Mouse (Mus musculus) olfactory bulb, adult 2 months (tissue): ENCODE measurements around the gene Gm13078. TPM values are rescaled to one million over a fixed set of nuclear protein-coding genes. Genes with fewer than 3 reads are reported as not detected.

Experiments used
- H3K27ac ChIP-seq: fragments of 200-500 bp; 2 replicates; pipeline ENCODE4 v1.5.1; 2012; ENCODE audit warnings: low read depth, low read length; ENCODE audit not compliant: insufficient read depth
- H3K4me1 ChIP-seq: fragments of 200-500 bp; 2 replicates; pipeline ENCODE4 v1.6.1; 2012; ENCODE audit warnings: low read length; ENCODE audit not compliant: control insufficient read depth, insufficient read depth
- H3K4me3 ChIP-seq: fragments of 200-500 bp; 2 replicates; pipeline ENCODE4 v1.5.1; 2012; ENCODE audit warnings: mild to moderate bottlenecking, low read depth, low read length, moderate library complexity; ENCODE audit not compliant: insufficient read depth
- CTCF ChIP-seq: fragments of 200-500 bp; IDR thresholded peaks from 2 replicates; pipeline ENCODE4 v1.5.1; 2012; ENCODE audit warnings: low read depth, mild to moderate bottlenecking, low read length, moderate library complexity; ENCODE audit not compliant: insufficient read depth
- POLR2A ChIP-seq: fragments of 200-500 bp; IDR thresholded peaks from 2 replicates; pipeline ENCODE4 v1.6.1; 2012; ENCODE audit warnings: mild to moderate bottlenecking, low read depth, low read length, moderate library complexity; ENCODE audit not compliant: insufficient read depth
- WGBS: fragments of 180-500 bp; shearing (Covaris S2); methylation state at CpG from one replicate; pipeline ENCODE4 v1.1.7; 2018; 5-methylcytosine and 5-hydroxymethylcytosine counted together
- polyA plus RNA-seq: library from polyadenylated mRNA; stranded (reverse); fragments of >200 nt; gene quantifications from 2 replicates; pipeline ENCODE4 v1.2.4, GENCODE M21; 2012; ENCODE audit warnings: low replicate concordance; ENCODE audit not compliant: missing spikeins, insufficient read depth, insufficient read length

Gm13078 gene
- not detected in 2 replicates for polyA plus RNA-seq

- no peak within 1 kb of the TSS for H3K27ac ChIP-seq
- WGBS, result 87% methylated on average over 1 of the region's 1 CpGs
- H3K4me3 ChIP-seq, result no peak within 1 kb of the TSS
- no peak for TF ChIP-seq POLR2A
- no peak for TF ChIP-seq CTCF
- H3K4me1 ChIP-seq, result no peaks in the 10 kb centered on the region
Measured at GRCm38 (mm10) chr4:143719155-143719554, at the start of gene Gm13078. Gene Gm13078 (plus strand): TSS chr4:143719455.

- WGBS, result 85% methylated on average over 2 of the region's 2 CpGs
- no peaks in the 10 kb centered on the region for H3K4me1 ChIP-seq
- no peak within 1 kb of the TSS for H3K4me3 ChIP-seq
- H3K27ac ChIP-seq, result no peak within 1 kb of the TSS
- no peak for TF ChIP-seq CTCF
- TF ChIP-seq POLR2A, result no peak
Measured at GRCm38 (mm10) chr4:143702611-143703010, 16.6 kb upstream of the Gm13078 start, which contains the start of gene Gm13089. Gene Gm13089 (minus strand): TSS chr4:143702711.

Other genes with a start within 250 kb of the Gm13078 start
- not detected in 2 replicates for gene Gm13043, start 208.1 kb upstream of the Gm13078 start, polyA plus RNA-seq
- not detected in 2 replicates for gene Gm13040, start 183.5 kb upstream of the Gm13078 start, polyA plus RNA-seq
- gene BC080695, start 167.8 kb upstream of the Gm13078 start, polyA plus RNA-seq, result not detected in 2 replicates
- not detected in 2 replicates for gene Gm13057, start 167.7 kb upstream of the Gm13078 start, polyA plus RNA-seq
- gene Gm13083, start 104.5 kb upstream of the Gm13078 start, polyA plus RNA-seq, result not detected in 2 replicates
- not detected in 2 replicates for gene Gm13088, start 62.2 kb upstream of the Gm13078 start, polyA plus RNA-seq
- not detected in 2 replicates for gene Gm13089, start 16.7 kb upstream of the Gm13078 start, polyA plus RNA-seq
- not detected in 2 replicates for gene Gm13023, start 69.9 kb downstream of the Gm13078 start, polyA plus RNA-seq
- not detected in 2 replicates for gene Gm13084, start 96.6 kb downstream of the Gm13078 start, polyA plus RNA-seq
- gene Gm13103, start 127.0 kb downstream of the Gm13078 start, polyA plus RNA-seq, result not detected in 2 replicates
- not detected in 2 replicates for gene Pramef6, start 180.9 kb downstream of the Gm13078 start, polyA plus RNA-seq
- gene Pramef25, start 231.6 kb downstream of the Gm13078 start, polyA plus RNA-seq, result not detected in 2 replicates
- not detected in 2 replicates for gene Gm13101, start 247.5 kb downstream of the Gm13078 start, polyA plus RNA-seq